Mouse (Mus musculus): Measurements from ENCODE around the gene Ackr3. TPM values are rescaled to one million over a fixed set of nuclear protein-coding genes. Genes with fewer than 3 reads are reported as not detected.
A peak's percentile ranks its signal among the peaks of the same experiment; 100 is the strongest.

The Ackr3 gene
- polyA plus RNA-seq, 1 experiment = 128 TPM

DNA sequence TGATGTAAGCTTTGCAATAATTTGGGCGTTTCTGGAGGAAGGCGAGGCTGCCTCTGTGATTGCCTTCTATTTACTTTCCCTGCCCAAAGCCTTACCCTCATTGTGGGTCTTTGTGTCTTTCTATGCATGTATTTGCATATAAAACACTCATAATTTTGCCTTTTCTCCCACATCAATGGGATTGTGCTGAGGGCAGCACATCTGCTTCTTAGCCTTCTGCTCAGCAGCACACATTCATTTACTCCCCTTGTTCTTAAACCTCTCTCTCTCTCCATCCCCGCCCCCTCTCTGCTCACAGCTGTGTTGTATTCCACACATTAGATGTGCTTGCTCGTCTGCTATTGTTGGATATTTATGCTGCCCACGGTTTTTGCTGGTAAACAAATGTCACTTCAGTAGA is 5.3 kb downstream of the Ackr3 start:
- H3K36me3 ChIP-seq (ENCODE audit: control insufficient read depth, insufficient read depth, low read length) = no peaks in the 10 kb centered on the region
- H3K4me1 ChIP-seq (ENCODE audit: control insufficient read depth, insufficient read depth, low read length) = peaks cover 50% of the 10 kb centered on the region
- no peak overlapping the region for H3K4me3 ChIP-seq (ENCODE audit: insufficient read depth, low read depth, low read length)
- H3K27ac ChIP-seq (ENCODE audit: insufficient read depth, low read depth, low read length) = peak overlapping the region; percentile 34
- TF ChIP-seq POLR2A (IDR thresholded peaks at IDR 0.05; ENCODE audit: low read depth, low read length) (no peak), CTCF (conservative IDR thresholded peaks at IDR 0.05; ENCODE audit: insufficient read depth, insufficient read length, low read depth, low read length) (no peak)
- WGBS = 57% methylated on average over 5 of the region's 5 CpGs
- no peaks in the 10 kb centered on the region for H3K27me3 ChIP-seq (replicated peaks; ENCODE audit: control insufficient read depth, insufficient read depth, low read length)
- DNase-seq = no peak

DNA sequence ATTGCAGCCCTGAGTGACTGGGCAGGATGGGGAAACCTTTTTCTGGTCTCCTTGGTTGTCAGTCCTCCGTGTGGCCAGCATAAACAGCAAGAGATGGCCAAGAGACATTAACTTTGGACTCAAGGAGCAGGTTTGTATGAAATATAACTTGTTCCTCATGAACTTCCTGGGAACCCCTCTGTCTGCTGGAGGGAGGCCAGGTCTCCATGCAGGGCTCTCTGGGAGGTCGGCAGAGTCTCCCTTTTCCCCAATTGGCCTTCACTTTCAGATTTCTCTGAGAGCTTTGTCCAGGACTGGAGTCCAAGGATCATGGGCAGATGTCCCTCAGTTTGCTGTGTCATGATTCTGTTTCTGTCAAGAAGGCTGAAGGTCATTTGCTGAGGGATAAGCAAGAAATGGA is 6.0 kb downstream of the Ackr3 start:
- Histone ChIP-seq H3K27me3 (replicated peaks; ENCODE audit: control insufficient read depth, insufficient read depth, low read length) (no peaks in the 10 kb centered on the region), H3K27ac (ENCODE audit: insufficient read depth, low read depth, low read length) (peak overlapping the region; percentile 34), H3K4me1 (ENCODE audit: control insufficient read depth, insufficient read depth, low read length) (peaks cover 50% of the 10 kb centered on the region), H3K4me3 (ENCODE audit: insufficient read depth, low read depth, low read length) (no peak overlapping the region), H3K36me3 (ENCODE audit: control insufficient read depth, insufficient read depth, low read length) (no peaks in the 10 kb centered on the region; the same call in 1 of the 2 replicates)
- TF ChIP-seq POLR2A (IDR thresholded peaks at IDR 0.05; ENCODE audit: low read depth, low read length) (no peak), CTCF (conservative IDR thresholded peaks at IDR 0.05; ENCODE audit: insufficient read depth, insufficient read length, low read depth, low read length) (no peak)
- 19% methylated on average over 2 of the region's 2 CpGs for whole genome bisulfite sequencing
- DNase-seq = peak; percentile 95

DNA sequence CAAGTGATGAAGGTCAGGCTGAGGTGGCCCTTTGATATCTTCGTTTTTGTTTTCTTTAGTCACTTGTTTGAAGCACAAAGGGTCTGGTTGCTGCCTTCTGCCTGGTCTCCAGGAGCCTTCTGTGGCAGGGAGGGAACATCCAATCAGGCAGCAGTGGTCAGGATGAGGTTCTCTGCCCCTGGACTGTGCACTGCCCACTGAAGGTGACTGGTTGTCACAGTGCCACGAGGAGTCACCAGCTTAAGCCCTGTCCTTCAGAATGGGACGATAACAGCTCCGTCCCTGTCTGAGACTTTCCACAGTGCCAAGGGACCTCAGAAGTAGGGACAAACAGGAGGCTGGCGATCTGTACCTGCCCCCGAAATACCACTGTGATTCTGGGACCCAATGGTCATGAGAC is 6.6 kb downstream of the Ackr3 start:
- H3K27ac ChIP-seq (ENCODE audit: insufficient read depth, low read depth, low read length) = peak overlapping the region; percentile 20
- no peak for TF ChIP-seq POLR2A (IDR thresholded peaks at IDR 0.05; ENCODE audit: low read depth, low read length)
- no peak for TF ChIP-seq CTCF (conservative IDR thresholded peaks at IDR 0.05; ENCODE audit: insufficient read depth, insufficient read length, low read depth, low read length)
- peaks cover 50% of the 10 kb centered on the region for H3K4me1 ChIP-seq (ENCODE audit: control insufficient read depth, insufficient read depth, low read length)
- no peaks in the 10 kb centered on the region; the same call in none of the 2 replicates for H3K36me3 ChIP-seq (ENCODE audit: control insufficient read depth, insufficient read depth, low read length)
- DNase-seq = peak; percentile 7
- H3K4me3 ChIP-seq (ENCODE audit: insufficient read depth, low read depth, low read length) = no peak overlapping the region
- 68% methylated on average over 6 of the region's 6 CpGs for WGBS
- H3K27me3 ChIP-seq (replicated peaks; ENCODE audit: control insufficient read depth, insufficient read depth, low read length) = no peaks in the 10 kb centered on the region

DNA sequence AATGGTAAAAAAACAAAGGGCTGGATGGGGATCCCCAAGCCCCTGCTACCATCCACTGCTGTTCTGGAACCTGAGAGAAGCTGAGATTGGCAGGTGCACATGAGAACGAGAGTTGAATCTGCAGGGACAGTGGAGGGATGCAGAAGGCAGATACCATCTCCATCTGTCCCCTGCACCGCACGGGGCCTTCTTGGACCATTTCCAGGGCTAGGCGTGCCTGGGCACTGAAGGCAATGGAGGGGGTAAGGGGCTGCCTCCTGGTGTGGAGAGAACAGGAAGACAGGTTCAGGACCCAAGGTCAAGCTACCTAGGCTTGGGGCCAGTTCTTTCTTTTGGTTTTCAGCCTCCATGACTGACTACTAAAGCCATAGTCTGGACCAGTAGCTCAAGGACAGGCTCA is 7.0 kb downstream of the Ackr3 start:
- H3K36me3 ChIP-seq (ENCODE audit: control insufficient read depth, insufficient read depth, low read length) = no peaks in the 10 kb centered on the region; the same call in none of the 2 replicates
- no peak overlapping the region for H3K4me3 ChIP-seq (ENCODE audit: insufficient read depth, low read depth, low read length)
- 35% methylated on average over 4 of the region's 4 CpGs for whole genome bisulfite sequencing
- peaks cover 50% of the 10 kb centered on the region for H3K4me1 ChIP-seq (ENCODE audit: control insufficient read depth, insufficient read depth, low read length)
- TF ChIP-seq POLR2A (IDR thresholded peaks at IDR 0.05; ENCODE audit: low read depth, low read length) (no peak), CTCF (conservative IDR thresholded peaks at IDR 0.05; ENCODE audit: insufficient read depth, insufficient read length, low read depth, low read length) (no peak)
- H3K27ac ChIP-seq (ENCODE audit: insufficient read depth, low read depth, low read length) = peak overlapping the region; percentile 20
- no peaks in the 10 kb centered on the region for H3K27me3 ChIP-seq (replicated peaks; ENCODE audit: control insufficient read depth, insufficient read depth, low read length)
- peak; percentile 57 for DNase-seq

DNA sequence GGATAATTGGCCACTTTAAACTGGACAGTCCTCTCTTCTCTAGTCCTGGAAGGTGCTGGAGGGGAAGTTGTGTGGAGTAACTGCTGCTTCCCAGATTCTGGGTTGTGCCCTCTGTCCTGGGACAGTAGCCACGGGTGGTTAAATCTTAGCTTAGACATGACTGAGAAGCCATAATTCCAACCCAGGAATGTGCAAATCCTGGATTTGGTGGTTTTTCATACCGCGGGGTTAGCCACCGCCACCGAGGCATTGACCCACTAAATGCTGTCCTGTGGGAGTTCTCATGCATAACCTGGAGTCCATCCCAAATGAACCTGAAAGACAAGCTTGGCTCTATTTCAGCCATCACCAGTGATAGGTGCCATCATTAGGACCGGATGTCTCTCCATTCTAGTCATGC is 8.6 kb downstream of the Ackr3 start:
- WGBS = 38% methylated on average over 6 of the region's 6 CpGs
- Histone ChIP-seq H3K4me3 (ENCODE audit: insufficient read depth, low read depth, low read length) (no peak overlapping the region), H3K36me3 (ENCODE audit: control insufficient read depth, insufficient read depth, low read length) (no peaks in the 10 kb centered on the region; the same call in none of the 2 replicates), H3K27me3 (replicated peaks; ENCODE audit: control insufficient read depth, insufficient read depth, low read length) (no peaks in the 10 kb centered on the region), H3K4me1 (ENCODE audit: control insufficient read depth, insufficient read depth, low read length) (peaks cover 46% of the 10 kb centered on the region), H3K27ac (ENCODE audit: insufficient read depth, low read depth, low read length) (peak overlapping the region; percentile 20)
- DNase-seq = peak; percentile 92
- TF ChIP-seq CTCF (conservative IDR thresholded peaks at IDR 0.05; ENCODE audit: insufficient read depth, insufficient read length, low read depth, low read length) (no peak), POLR2A (IDR thresholded peaks at IDR 0.05; ENCODE audit: low read depth, low read length) (no peak)

DNA sequence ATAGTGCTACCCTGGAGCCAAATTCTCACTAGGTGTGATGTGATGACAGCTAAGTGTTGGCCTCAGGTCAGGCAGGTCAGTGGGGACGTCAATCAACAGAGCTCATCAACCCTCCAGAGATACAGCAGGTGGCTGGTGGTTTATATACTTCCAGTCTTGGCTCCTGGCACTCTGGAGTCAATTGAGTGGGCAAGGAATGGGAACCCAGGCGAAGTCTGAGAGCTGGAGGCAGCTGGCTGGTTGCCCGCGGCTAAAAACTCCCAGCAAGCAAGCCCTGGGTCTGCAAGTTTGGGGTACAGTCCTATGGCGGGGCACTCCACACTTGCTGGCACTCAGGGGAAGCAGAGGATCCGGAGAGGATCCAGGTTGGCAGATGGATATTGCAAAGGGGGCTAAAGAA is 9.1 kb downstream of the Ackr3 start:
- TF ChIP-seq POLR2A (IDR thresholded peaks at IDR 0.05; ENCODE audit: low read depth, low read length) (no peak), CTCF (conservative IDR thresholded peaks at IDR 0.05; ENCODE audit: insufficient read depth, insufficient read length, low read depth, low read length) (no peak)
- Histone ChIP-seq H3K27ac (ENCODE audit: insufficient read depth, low read depth, low read length) (peak overlapping the region; percentile 27; the same call in 1 of the 2 replicates), H3K4me1 (ENCODE audit: control insufficient read depth, insufficient read depth, low read length) (peaks cover 43% of the 10 kb centered on the region), H3K4me3 (ENCODE audit: insufficient read depth, low read depth, low read length) (no peak overlapping the region), H3K27me3 (replicated peaks; ENCODE audit: control insufficient read depth, insufficient read depth, low read length) (no peaks in the 10 kb centered on the region), H3K36me3 (ENCODE audit: control insufficient read depth, insufficient read depth, low read length) (no peaks in the 10 kb centered on the region; the same call in none of the 2 replicates)
- peak; percentile 21 for DNase-seq
- 67% methylated on average over 6 of the region's 6 CpGs for WGBS

DNA sequence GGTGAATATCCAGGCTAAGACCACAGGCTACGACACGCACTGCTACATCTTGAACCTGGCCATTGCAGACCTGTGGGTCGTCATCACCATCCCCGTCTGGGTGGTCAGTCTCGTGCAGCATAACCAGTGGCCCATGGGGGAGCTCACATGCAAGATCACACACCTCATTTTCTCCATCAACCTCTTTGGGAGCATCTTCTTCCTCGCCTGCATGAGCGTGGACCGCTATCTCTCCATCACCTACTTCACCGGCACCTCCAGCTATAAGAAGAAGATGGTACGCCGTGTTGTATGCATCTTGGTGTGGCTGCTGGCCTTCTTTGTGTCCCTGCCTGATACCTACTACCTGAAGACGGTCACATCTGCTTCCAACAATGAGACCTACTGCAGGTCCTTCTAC is 10.2 kb downstream of the Ackr3 start:
- no peak for DNase-seq
- WGBS = 94% methylated on average over 12 of the region's 12 CpGs
- Histone ChIP-seq H3K4me3 (ENCODE audit: insufficient read depth, low read depth, low read length) (no peak overlapping the region), H3K4me1 (ENCODE audit: control insufficient read depth, insufficient read depth, low read length) (peaks cover 34% of the 10 kb centered on the region), H3K36me3 (ENCODE audit: control insufficient read depth, insufficient read depth, low read length) (no peaks in the 10 kb centered on the region; the same call in none of the 2 replicates), H3K27me3 (replicated peaks; ENCODE audit: control insufficient read depth, insufficient read depth, low read length) (no peaks in the 10 kb centered on the region), H3K27ac (ENCODE audit: insufficient read depth, low read depth, low read length) (no peak overlapping the region)
- TF ChIP-seq POLR2A (IDR thresholded peaks at IDR 0.05; ENCODE audit: low read depth, low read length) (no peak), CTCF (conservative IDR thresholded peaks at IDR 0.05; ENCODE audit: insufficient read depth, insufficient read length, low read depth, low read length) (no peak)
